Mouse (Mus musculus) urinary bladder, postnatal 14 days (tissue): ENCODE results near the gene Pbx4.

ENCODE experiments used
- DNase-seq: peaks from one replicate; pipeline ENCODE4 v3.0.0; 2021; ENCODE audit warnings: low spot score

The Pbx4 gene

GRCm38 (mm10) chr8:69874155-69874554, 41.9 kb downstream of the Pbx4 start:
- peak; percentile 58 for DNase-seq

GRCm38 (mm10) chr8:69874654-69875053, 42.4 kb downstream of the Pbx4 start:
- no peak for DNase-seq

- no peak for DNase-seq
These were observed 43.8 kb downstream of the Pbx4 start for GRCm38 (mm10) chr8:69876097-69876496.

GRCm38 (mm10) chr8:69876967-69877366, 44.7 kb downstream of the Pbx4 start:
- no peak for DNase-seq

GRCm38 (mm10) chr8:69877396-69877795, 45.1 kb downstream of the Pbx4 start:
- DNase-seq, result no peak

GRCm38 (mm10) chr8:69877992-69878391, 45.7 kb downstream of the Pbx4 start:
- no peak for DNase-seq

- DNase-seq, result no peak
These were observed 47.4 kb downstream of the Pbx4 start for GRCm38 (mm10) chr8:69879678-69880077.

- DNase-seq, result no peak
These were observed 48.5 kb downstream of the Pbx4 start for GRCm38 (mm10) chr8:69880841-69881240.

GRCm38 (mm10) chr8:69881261-69881865, 49.1 kb downstream of the Pbx4 start:
- no peak for DNase-seq

- peak; percentile 76 for DNase-seq
These were observed 49.9 kb downstream of the Pbx4 start for GRCm38 (mm10) chr8:69882021-69882756.

GRCm38 (mm10) chr8:69882833-69883600, 50.7 kb downstream of the Pbx4 start:
- DNase-seq, result no peak

GRCm38 (mm10) chr8:69884141-69884540, 51.9 kb downstream of the Pbx4 start:
- DNase-seq, result no peak

- no peak for DNase-seq
These were observed 55.3 kb downstream of the Pbx4 start, which contains the start of gene Cilp2 for GRCm38 (mm10) chr8:69887289-69888243. Gene Cilp2 (minus strand): TSS chr8:69887687.

- no peak for DNase-seq
These were observed 56.1 kb downstream of the Pbx4 start for GRCm38 (mm10) chr8:69888244-69888866.

- DNase-seq, result no peak
These were observed 56.6 kb downstream of the Pbx4 start for GRCm38 (mm10) chr8:69888902-69889301.

GRCm38 (mm10) chr8:69890813-69891241, 58.5 kb downstream of the Pbx4 start:
- DNase-seq, result peak; percentile 58

GRCm38 (mm10) chr8:69893863-69894262, 61.6 kb downstream of the Pbx4 start:
- peak; percentile 64 for DNase-seq

GRCm38 (mm10) chr8:69894836-69895332, 62.6 kb downstream of the Pbx4 start:
- DNase-seq, result no peak

GRCm38 (mm10) chr8:69895772-69896451, 63.6 kb downstream of the Pbx4 start:
- DNase-seq, result no peak

GRCm38 (mm10) chr8:69897857-69898256, 65.6 kb downstream of the Pbx4 start:
- no peak for DNase-seq
